Comparison of ENCODE assay signal across 8 mouse cellular contexts in the genomic region with DNA sequence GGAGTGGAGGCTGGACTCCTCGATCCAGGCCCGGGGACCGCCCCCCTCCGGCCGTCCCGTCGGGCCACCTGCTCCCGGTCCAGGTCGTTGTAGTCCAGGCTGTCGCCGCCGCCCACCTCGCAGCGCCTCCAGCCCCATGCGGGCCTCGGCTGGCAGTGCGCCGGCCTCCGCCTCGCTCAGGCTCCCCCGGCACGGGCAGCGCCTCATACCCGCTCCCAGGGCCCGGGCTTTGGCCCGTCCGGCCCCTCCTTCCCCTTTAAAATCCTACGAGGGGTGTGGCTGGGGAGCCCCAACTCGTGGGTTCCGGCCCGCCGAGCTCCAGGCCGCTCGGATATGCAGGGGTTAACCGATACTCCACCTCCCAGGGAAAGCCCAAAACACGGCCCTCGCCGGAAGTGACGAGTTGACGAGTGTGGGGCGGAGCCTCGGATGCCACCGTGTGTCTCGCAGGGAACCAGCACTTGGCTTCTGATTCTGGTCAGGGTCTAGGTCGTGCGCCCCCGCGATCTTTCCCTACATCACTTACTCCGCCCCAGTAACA. TPM values are rescaled to one million over a fixed set of nuclear protein-coding genes. Genes with fewer than 3 reads are reported as not detected.
A peak's percentile ranks its signal among the peaks of the same experiment; 100 is the strongest.
DNase-seq lines count a peak whose midpoint lies in the region; ATAC-seq and TF ChIP-seq lines count a peak whose summit lies in the region.

A gene (minus strand): TSS at position 381 of the 541 bp plus-strand sequence.

- peak within 1 kb of the TSS; percentile 95 for H3K27ac ChIP-seq in hindbrain, embryonic 10.5 days
- peak within 1 kb of the TSS; percentile 92 for H3K27ac ChIP-seq in lung, postnatal 0 days (ENCODE audit: low read length)

- peak; percentile 71 for ATAC-seq in frontal cortex, adult (ENCODE audit: low TSS enrichment)
- ATAC-seq in lung, postnatal 0 days: peak; percentile 83

- H3K4me3 ChIP-seq in hindbrain, embryonic 10.5 days: peak within 1 kb of the TSS; percentile 93
- peak within 1 kb of the TSS; percentile 72 for H3K4me3 ChIP-seq in lung, postnatal 0 days (ENCODE audit: low read depth, low read length)

- TF ChIP-seq EP300 in lung, postnatal 0 days (IDR thresholded peaks at IDR 0.05): peak; percentile 51; the same call in 1 of the 2 replicates

- peak; percentile 20 for TF ChIP-seq CTCF in lung, postnatal 0 days (IDR thresholded peaks at IDR 0.05)

- H3K4me2 ChIP-seq in lung, postnatal 0 days (replicated peaks; ENCODE audit: low read depth, low read length): peak within 1 kb of the TSS; percentile 82

- H3K9ac ChIP-seq in lung, postnatal 0 days (replicated peaks; ENCODE audit: low read depth): peak within 1 kb of the TSS; percentile 85

- under 1% methylated on average over 49 of the region's 49 CpGs for WGBS in hindbrain, embryonic 10.5 days
- 3% methylated on average over 48 of the region's 49 CpGs for WGBS in lung, postnatal 0 days

- H3K9me3 ChIP-seq in hindbrain, embryonic 10.5 days: no peaks in the 10 kb centered on the region
- no peaks in the 10 kb centered on the region for H3K9me3 ChIP-seq in lung, postnatal 0 days (ENCODE audit: low read length)

- peaks cover 66% of the 10 kb centered on the region for H3K4me1 ChIP-seq in hindbrain, embryonic 10.5 days (replicated peaks)
- H3K4me1 ChIP-seq in lung, postnatal 0 days (ENCODE audit: insufficient read depth, low read depth, low read length): peaks cover 30% of the 10 kb centered on the region

- H3K27me3 ChIP-seq in hindbrain, embryonic 10.5 days (ENCODE audit: insufficient read depth, poor library complexity, severe bottlenecking): no peaks in the 10 kb centered on the region
- no peaks in the 10 kb centered on the region for H3K27me3 ChIP-seq in lung, postnatal 0 days (replicated peaks; ENCODE audit: insufficient read depth, low read length)

- DNase-seq in MN1 (ENCODE audit: low spot score): peak; percentile 94
- DNase-seq in cerebellum, adult 9-10 months: peak; percentile 89
- DNase-seq in hindbrain, embryonic 10.5 days (ENCODE audit: low spot score): peak; percentile 97
- DNase-seq in layer of hippocampus, adult 9-11 months: peak; percentile 93
- peak; percentile 98 for DNase-seq in lung, postnatal 0 days (ENCODE audit: low spot score)
- DNase-seq in ovary, postnatal 14 days (ENCODE audit: low spot score): peak; percentile 85
- DNase-seq in thymus, postnatal 14 days: peak; percentile 92

- peaks cover 6% of the 10 kb centered on the region; the same call in 1 of the 2 replicates for H3K36me3 ChIP-seq in hindbrain, embryonic 10.5 days
- H3K36me3 ChIP-seq in lung, postnatal 0 days (ENCODE audit: insufficient read depth, low read length): no peaks in the 10 kb centered on the region

RNA-seq across cellular contexts. Expression of the gene that starts here (rescaled TPM):
- 5.6 and 6.8 TPM in 2 replicates for polyA plus RNA-seq in hindbrain, embryonic 10.5 days (2016; fragmentation: Nextera tagmentation; extraction: Ambion mirVana)
- polyA plus RNA-seq in lung, postnatal 0 days (2015; fragmentation: Nextera tagmentation; extraction: Ambion mirVana): 2.9 and 4.1 TPM in 2 replicates

Comparison
In these comparisons a context has a peak if more than half of its experiments do, and no peak if none do; other contexts are left out.
1. Peak in every context shown above with its lines: DNase-seq, ATAC-seq, H3K4me3 ChIP-seq and H3K27ac ChIP-seq.